Mouse (Mus musculus) T-helper 1 cell (primary cell): Measurements from ENCODE around the gene Denr.

Source experiments
- in situ Hi-C: fragments of 300-600 bp; cut with MboI, MseI; formaldehyde crosslinking; loops from one replicate; pipeline ENCODE4 v1.15.1; 2025; ENCODE audit warnings: high pct_unique_total_duplicates

Denr gene

DNA sequence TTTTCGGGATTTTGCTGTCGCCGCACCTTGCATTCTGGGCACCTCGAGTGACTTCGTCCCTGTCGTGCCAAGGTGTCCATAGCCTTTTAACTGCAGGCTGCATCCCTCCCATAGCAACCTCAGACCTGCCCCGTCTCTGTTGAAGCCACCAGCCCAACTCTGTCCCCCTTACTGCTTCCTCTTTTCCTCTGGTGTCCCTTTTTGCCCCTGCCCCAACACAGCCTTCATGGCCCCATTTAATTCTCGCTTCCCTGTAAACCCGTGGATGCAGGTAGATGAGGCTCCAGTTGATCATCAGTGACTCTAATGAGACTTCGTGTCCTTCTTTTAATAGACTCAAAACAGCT is 629 bp downstream of the Denr start:
- in situ Hi-C loops: no loop called here

DNA sequence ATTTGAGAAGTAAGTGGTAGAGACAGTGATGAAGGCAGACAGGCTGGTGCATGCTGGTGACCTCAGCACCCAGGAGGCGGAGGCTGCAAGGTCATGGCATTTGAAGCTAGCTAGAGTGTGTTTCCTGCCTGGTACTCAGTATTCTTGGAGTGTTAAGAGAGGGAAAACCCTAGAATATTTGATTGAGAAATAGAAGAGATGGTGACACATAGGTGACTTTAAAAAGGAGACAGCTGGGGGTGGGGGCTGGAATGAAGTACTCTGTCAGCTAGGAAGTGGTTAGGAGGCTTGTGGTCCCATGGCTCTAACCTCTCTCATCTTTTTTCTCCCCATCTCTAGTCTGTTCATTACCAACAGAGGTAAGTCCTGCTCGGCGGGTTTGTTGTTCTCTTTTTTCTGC is 7.9 kb downstream of the Denr start:
- in situ Hi-C loops: loop anchor here (10.0 kb wide), 1 partner anchor 1100 kb away; no protein-coding TSS in a partner anchor

DNA sequence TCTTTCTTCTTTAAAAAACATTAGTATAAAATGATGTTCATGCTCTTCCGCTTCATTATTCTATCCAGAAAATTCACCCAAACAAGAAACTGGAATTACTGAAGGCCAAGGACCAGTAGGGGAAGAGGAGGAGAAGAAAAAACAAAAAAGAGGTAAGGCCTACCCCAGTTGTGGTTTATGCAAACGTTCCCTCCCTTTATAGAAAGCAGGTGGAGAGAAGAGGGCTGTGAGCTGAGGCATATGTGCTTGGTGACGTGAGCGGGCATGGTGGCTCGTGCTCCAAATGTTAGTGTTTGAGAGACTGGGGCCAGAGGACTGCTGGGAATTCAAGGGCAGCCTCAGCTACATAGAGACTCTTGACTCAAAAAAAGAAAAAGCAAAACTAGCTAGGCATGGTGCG is 15.1 kb downstream of the Denr start:
- in situ Hi-C loops: no loop called here

DNA sequence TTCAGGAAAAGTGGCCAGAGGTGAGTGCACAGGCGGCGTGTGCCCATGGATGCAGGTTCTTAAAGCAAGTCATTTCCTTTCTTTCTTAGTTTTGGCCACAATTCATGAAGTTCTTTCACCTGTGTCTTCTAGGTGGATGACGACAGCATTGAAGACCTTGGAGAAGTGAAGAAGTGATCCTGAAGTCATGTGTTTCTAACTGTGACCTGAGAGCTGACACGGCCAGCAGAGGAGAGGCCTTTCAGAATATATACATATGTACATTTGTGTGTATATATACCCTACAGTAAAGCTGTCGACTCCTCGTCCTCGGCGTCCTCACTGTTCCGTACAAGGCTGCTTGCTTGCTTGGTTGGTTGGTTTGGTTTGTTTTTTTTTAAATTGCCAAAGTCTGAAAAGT is 20.1 kb downstream of the Denr start, which contains the start of gene Gm43518:
Gm43518 (plus strand) TSS at position 301 of the 400 bp plus-strand sequence.
- in situ Hi-C loops: no loop called here

DNA sequence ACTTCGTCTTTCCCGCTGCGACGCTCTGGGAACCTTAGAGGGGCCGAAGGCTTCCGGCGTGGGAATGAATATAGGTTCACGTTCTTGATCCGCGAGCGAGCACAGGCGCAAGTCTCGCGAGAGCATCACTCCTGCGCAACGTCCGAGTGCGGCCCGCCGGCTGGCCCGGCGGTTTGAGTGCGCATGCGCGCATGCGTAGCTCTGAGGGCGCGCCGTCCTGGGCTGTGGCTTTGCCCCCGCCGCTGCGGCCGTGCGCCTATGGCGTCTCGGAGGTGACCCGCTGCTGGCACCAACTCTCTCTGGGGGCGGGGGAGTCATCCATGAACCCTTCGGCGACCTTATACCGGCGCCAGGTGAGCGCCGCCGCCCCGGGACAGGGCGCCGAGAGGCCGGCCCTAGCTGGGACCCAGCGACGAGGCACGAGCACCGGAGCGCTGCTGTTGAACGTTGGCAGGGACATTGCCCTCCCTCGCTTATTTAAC is 23.6 kb downstream of the Denr start, which contains the start of gene Ccdc62:
Ccdc62 (plus strand) TSS at position 172 of the 482 bp plus-strand sequence.
- in situ Hi-C loops: no loop called here

DNA sequence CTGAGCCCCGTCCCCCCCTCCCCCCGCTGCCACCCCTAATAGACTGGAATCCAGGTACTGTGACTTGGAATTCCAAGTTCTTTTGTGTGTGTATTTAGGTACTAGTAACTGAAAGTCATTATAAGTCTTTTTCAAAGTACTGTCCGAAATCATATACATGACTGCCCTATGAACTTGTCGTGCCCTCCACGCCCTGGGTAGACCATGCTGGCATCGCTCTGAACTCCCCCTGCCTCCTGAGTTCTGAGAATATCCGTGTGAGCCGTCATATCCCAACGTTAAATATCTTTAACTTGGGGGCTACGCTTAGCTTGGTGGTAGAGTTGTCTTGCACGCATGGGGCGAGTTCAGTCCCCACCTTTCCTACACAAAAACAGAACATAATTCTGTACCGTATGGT is 24.2 kb downstream of the Denr start:
- in situ Hi-C loops: no loop called here

DNA sequence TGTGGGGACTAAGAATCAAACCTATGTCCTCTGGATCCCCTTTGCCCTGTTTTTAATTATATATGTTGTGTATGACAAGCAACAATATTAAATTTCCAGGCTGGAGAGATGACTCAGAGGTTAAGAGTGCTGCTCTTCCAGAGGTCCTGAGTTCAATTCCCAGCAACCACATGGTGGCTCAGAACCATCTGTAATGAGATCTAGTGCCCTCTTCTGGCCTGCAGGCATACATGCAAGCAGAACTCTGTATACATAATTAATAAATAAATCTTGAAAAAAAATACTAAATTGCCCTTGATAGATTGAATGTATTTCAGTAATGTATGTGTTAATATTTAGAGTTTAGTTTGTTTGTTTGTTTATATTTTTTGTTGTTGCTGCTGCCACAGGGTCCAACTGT is 26.0 kb downstream of the Denr start:
- in situ Hi-C loops: no loop called here

DNA sequence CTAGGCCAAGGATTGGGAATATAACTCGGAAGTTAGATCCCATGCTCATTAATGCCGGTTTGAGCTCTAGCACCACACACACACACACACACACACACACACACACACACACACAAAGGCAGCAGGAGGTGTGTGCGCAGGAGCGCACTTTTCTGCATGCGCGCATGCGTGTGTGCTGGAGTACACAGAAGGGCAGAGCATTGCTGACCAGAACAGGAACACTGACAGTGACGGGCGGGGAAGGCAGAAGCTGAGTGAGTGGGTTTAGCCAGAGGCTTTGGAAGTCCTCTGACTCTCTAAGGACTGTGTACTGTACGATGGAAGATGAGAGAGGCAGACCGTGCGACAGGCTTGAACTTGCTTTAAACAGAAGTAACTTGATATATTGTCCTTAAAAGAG is 26.6 kb downstream of the Denr start:
- in situ Hi-C loops: no loop called here

DNA sequence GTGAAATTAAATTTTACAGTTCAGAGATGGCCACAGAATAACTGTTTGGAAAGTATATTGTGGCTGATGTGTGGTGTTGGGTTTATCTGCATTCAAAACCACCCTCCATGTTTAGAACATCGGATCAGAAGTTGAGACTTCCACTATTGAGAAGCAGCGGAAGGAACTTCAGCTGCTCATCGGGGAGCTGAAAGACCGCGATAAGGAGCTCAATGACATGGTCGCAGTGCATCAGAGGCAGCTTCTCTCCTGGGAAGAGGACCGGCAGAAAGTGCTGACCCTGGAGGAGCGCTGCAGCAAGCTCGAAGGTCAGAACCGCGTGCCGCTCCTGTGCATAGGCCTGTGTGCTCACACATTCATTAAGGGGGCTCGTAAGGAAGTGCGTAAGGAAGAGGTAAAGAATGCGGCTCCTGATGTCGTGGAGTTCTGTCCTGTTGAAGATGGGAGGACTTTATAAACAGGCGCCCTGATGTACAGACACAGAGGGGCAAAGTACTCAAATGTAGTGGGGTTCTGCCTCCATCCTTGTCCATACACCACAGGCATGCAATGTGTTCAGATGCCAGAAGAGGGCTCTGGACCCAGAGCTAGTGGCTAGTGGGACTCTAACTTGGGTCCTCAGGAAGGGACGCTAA is 27.1 kb downstream of the Denr start:
- in situ Hi-C loops: no loop called here

DNA sequence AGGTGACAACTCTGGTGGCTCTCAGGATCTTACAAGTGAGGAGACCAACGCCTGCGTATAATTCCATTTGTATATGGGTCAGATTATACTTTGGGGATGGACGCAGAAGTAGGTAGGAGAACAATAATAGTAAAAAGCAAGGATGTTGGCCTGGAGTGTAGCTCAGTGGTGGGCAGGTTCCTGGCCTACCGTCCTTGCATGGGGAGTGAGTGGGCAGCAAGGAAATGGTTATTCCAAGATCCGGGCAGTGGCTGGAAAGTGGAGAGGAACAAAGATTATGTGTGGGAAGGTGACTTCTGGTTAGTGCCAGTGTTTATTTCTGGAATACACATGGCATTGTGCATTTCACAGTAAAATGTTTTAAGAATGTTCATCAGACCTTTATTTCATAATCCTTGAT is 29.0 kb downstream of the Denr start:
- in situ Hi-C loops: no loop called here

DNA sequence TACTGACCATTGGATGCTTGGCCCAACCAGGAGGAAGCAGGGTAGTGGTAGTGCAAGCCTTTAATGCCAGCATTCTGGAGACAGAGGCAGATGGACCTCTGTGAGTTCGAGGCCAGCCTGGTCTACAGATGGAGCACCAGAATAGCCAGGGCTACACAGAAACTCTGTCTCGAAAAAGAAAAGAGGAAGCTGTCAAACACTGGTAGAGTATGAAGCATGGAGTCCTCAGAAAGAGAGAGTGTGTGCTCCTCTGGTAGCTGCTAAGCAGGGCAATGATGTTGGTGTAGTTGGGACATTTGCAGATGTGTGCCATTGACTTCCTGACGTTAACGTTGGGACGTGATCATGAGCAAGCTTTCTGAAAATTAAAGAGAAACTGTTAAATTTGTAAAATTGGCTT is 31.5 kb downstream of the Denr start:
- in situ Hi-C loops: no loop called here

DNA sequence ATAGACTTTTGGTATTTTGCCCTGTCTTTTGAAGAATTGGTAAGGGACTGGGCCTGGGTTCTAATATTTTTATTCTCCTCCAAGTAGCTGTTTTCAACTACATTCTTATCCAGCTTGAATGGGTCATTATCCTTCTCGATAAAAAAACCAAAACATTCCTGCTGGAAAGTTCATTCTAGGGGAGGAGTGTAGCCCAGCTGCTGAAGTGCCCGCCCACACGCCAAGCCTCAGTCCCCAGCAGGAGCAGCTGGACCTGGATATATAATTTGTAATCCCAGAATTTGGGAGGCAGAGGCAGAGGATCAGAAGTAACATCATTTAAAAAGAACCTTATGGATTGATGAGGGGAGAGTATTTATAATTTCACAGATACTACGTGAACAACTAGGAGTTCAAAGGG is 39.6 kb downstream of the Denr start:
- in situ Hi-C loops: loop anchor here (5.0 to 10.0 kb wide), 2 partner anchors 48 to 146 kb away; no protein-coding TSS in a partner anchor

DNA sequence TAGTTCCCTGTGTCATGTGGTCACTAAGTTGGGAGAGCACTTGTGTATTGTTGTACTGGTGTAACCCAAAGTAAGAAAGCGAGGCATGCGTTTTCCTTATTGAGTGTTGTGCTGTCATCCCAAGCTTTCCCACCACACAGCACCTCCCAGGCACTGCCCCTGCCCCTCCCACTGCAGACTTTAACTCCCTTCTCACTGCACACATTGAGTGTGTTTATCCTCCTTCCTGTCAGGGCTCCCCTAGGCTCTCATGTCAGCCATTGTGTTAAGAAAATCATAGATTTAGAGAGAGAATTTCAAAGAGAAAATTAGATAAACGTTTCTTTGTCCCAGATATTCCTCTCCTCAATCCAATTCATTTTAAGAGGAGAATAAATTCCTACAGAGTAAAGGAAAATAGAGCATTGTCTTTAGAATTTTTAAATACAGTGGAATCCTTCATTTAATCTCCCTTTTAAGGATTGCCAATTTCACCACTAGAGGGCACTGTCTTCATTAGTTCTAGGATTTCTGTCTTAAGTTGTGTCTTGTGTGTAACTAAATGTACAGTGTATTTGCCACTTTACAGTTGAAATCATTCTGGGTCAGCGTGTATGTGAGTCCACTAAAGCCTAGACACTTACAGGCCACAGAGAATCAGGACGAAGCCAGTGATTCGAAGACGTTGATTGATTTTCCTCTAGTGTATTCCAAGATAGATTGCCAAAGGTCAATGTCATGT is 40.2 kb downstream of the Denr start:
- in situ Hi-C loops: loop anchor here (5.0 to 10.0 kb wide), 2 partner anchors 48 to 145 kb away; no protein-coding TSS in a partner anchor

DNA sequence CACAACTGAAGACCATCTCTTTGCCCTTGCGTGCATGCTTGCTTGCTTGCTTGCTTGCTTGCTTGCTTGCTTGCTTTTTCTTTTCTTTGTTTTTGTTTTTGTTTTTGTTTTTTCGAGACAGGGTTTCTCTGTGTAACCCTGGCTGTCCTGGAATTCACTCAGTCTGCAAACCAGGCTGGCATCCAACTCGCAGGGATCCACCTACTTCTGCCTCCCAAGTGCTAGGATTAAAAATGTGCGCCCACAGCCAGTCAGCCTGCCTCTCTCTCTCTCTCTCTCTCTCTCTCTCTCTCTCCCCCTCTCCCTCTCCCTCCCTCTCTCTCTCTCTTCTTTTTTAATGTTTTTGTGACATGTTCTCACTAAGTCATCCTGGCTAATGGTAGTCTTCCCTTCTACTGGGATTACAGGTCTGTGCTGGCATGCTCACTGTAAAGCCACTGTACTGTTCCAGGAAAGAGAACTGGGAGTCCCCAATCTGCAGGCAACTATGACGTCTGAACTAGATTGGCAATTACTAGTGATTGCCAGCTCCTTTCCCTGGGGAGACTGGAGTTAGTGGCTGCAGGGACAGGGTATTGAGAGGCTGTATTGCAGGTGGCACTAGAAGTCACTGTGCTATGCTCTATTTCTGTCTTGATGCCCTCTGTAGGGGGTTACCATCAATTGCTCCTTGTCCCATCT is 45.5 kb downstream of the Denr start:
- in situ Hi-C loops: no loop called here

DNA sequence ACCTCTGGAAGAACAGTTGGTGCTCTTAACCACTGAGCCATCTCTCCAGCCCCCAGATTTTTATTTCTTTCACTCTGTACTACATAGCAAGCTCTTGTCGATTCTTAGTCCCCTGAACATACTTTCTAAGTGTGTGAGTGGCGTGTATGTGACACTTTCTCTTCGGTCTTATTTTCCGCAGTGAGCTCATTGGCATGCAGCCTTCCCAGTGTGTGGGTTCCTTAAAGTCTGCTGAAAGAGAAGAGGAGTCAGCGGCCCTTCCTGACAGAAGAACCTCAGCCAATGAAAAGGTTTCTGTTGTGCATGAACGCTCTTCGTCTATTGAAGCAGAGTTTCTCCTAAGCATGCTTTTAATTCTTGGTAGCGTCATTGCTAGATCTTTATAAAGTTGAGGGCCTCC is 50.2 kb downstream of the Denr start:
- in situ Hi-C loops: no loop called here

DNA sequence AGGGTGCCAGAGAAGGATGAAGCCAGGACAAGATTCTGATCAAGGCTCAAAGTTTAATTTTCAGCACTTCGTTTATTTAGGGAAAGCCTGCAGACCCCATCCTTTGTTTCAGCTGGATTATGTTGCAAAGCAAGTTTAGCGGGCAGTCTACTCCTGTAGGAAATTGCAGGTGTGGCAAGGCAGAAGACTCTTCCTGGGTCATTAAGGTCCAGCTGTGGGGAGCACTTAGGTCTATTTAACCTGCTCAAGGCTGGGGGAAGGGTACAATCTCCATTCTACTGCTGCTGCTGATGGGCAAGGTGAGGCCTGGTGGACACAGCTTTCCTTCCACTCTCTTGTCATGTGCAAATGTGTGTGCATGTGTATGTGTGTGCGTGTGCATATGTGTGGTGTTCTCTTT is 52.0 kb downstream of the Denr start:
- in situ Hi-C loops: no loop called here

DNA sequence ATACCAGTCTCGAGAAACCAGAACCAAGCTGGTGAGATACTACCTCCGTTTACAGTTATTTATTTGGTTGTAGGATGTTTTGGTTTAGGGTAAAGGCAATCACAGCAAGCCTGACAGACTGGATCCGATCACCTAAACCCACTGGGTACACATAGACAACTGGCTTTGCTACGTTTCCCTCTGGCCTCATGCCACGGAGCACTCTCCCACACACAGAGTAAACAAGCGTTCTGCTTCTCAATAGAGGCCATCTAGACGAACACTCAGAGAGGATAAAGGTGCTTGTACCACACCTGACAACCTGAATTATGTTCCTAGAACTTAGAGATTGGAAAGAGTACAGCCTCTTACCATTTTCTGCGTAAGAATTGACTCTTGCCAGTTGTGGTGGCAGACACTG is 53.2 kb downstream of the Denr start:
- in situ Hi-C loops: no loop called here

DNA sequence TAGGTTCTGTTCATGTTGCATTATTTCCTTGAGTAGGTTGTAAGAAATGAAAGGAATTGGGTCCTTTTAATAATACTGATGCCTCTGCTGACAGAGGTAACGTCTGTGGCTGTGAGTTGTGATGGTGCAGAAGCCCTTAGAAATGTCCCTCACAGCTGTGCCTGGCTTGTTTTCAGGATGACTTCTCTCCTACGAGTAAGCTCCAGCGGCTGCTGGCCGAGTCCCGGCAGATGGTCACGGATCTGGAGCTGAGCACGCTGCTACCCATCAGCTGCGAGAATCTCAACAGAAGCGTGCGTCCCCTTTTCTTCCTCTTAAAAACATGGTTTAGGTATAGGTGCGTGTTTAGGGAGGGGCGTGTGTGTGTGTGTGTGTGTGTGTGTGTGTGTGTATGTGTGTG is 54.1 kb downstream of the Denr start:
- in situ Hi-C loops: no loop called here

DNA sequence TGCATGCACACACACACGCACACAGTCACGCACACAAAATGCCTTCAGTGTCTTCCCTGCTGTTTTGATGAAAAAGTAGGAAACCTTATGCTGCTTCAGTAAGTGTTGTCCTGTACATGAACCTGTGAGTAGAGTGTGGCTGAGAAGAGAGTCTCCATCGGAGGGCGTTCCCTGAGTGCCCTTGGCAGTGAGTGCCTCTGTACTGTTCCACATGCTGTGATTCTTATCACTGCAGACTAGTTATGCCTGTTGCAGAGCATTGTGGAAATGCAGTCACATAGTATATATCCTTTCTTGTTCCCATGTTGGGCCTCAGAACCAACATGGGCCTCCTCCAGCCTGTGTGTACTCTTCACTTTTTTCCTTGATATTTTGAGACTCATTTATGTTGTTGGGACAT is 57.2 kb downstream of the Denr start:
- in situ Hi-C loops: no loop called here

DNA sequence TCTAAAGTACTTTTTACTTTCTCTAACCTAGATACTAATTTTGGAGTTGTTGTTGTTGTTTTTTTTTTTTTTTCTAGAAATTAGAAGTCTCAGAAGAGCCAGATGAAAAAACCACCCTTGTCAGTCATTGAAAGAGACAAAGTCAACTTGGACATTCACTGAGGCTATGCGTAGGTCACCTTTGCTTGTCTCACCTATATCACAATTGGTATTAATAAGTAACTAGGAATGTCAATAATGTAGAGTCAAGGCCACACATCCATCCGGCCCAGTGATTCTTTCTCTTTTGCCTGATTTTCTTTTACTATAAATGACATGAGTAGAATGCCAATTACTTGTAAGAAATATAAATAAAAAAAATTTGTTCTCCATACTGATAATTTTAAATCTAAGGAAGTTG is 59.8 kb downstream of the Denr start:
- in situ Hi-C loops: no loop called here

DNA sequence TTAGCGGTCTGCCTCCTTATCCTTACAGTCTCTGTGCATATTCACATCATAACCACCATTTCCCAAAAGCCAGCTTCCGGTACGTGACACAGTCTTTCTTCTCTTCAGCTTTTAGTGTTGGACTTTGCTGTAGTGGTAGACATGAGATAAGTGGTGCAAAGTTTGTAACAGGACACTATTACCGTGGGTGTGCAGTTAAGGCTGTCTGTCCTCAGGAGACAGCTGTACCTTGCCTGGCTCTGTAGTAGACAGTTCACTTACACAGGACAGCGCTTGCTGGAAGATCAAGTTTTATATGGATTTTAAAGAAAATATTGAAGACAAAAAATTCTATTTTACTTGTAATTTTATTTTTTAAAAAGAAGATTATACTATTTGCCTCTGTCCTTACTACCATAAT is 61.5 kb downstream of the Denr start:
- in situ Hi-C loops: no loop called here

DNA sequence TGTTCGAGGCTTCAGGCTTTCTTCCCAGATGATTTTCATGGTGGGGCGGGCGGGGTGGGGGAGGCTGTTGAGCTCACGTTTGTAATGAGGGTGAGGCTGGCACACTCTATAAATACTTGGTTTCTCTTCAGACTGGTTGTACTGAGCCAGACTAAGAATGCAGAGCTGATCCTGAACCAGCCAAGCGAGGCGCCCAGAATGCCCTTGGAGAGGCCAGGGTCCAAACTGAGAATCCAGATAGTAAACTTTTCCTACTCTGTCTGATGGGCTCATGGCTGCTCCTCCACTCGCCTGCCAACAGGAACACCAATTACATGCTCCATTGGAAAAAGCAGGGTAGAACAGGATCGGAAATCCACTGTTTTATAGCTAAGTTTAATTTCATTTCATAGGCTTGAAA is 62.2 kb downstream of the Denr start:
- in situ Hi-C loops: no loop called here

DNA sequence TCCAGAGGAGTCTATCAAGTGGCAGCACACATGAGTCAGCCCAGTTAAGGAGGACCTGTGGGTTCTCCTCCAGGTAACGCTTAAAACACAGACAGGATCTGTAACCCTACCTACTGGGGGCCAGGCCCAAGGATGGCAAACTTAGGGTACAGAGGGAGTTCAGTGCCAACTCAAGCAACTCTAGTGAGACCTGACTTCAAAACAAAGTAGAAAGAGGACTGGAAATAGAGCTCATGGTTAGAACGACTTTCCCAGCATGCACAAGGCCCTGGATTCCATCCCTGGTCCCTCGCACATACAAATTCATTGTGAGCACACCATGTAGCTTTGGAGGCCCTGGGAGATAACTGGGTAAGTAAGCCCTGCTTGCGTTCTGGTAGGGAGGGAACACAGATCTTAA is 63.6 kb downstream of the Denr start:
- in situ Hi-C loops: no loop called here
